Mouse (Mus musculus) hindbrain, embryonic 16.5 days (tissue): Measurements from ENCODE around the gene Adh6b. TPM values are rescaled to one million over a fixed set of nuclear protein-coding genes. Genes with fewer than 3 reads are reported as not detected.

Experiments
- ATAC-seq: fragments of 200-750 bp; cut with Nextera tagmentation; 2 replicates; pipeline ENCODE4 v1.8.0; 2017; ENCODE audit warnings: moderate TSS enrichment, moderate library complexity
- H3K27ac ChIP-seq: fragments of 300-500 bp; sonication (generic); 2 replicates; pipeline ENCODE4 v1.5.1; 2014; ENCODE audit warnings: low read depth, mild to moderate bottlenecking, control low read depth, low read length, moderate library complexity
- H3K27me3 ChIP-seq: fragments of 300-500 bp; sonication (generic); replicated peaks from 2 replicates; pipeline ENCODE4 v1.6.1; 2014; ENCODE audit warnings: low read length; ENCODE audit not compliant: control insufficient read depth, insufficient read depth
- H3K36me3 ChIP-seq: fragments of 300-500 bp; sonication (generic); 2 replicates; pipeline ENCODE4 v1.6.1; 2014; ENCODE audit warnings: mild to moderate bottlenecking, low read length, moderate library complexity, mixed read lengths; ENCODE audit not compliant: control insufficient read depth, insufficient read depth
- H3K4me1 ChIP-seq: fragments of 300-500 bp; sonication (generic); 2 replicates; pipeline ENCODE4 v1.6.1; 2014; ENCODE audit warnings: low read depth, low read length; ENCODE audit not compliant: control insufficient read depth, insufficient read depth
- H3K4me2 ChIP-seq: fragments of 300-500 bp; sonication (generic); 2 replicates; pipeline ENCODE4 v1.6.1; 2014; ENCODE audit warnings: mild to moderate bottlenecking, low read length, control low read depth, moderate library complexity
- H3K4me3 ChIP-seq: fragments of 300-500 bp; sonication (generic); 2 replicates; pipeline ENCODE4 v1.5.1; 2014; ENCODE audit warnings: mild to moderate bottlenecking, low read length, control low read depth, moderate library complexity
- H3K9ac ChIP-seq: fragments of 300-500 bp; sonication (generic); 2 replicates; pipeline ENCODE4 v1.6.1; 2014; ENCODE audit warnings: low read depth, mild to moderate bottlenecking, control low read depth, low read length, moderate library complexity
- H3K9me3 ChIP-seq: fragments of 300-500 bp; sonication (generic); 2 replicates; pipeline ENCODE4 v1.6.1; 2014; ENCODE audit warnings: mild to moderate bottlenecking, low read length, moderate library complexity; ENCODE audit not compliant: control insufficient read depth
- WGBS: fragments of 180-500 bp; shearing (Covaris S2); extraction: QIAGEN DNeasy Blood & Tissue Kit; methylation state at CpG from one replicate; pipeline ENCODE4 v1.1.7; 2014; 5-methylcytosine and 5-hydroxymethylcytosine counted together
- polyA plus RNA-seq: library from polyadenylated mRNA; unstranded; fragments of >200 nt; fragmentation: Nextera tagmentation; extraction: Ambion mirVana; gene quantifications from 2 replicates; pipeline ENCODE4 v1.2.1, GENCODE M21; 2015

Gene Adh6b
- polyA plus RNA-seq, 1 experiment from 2014 or later: not detected

DNA sequence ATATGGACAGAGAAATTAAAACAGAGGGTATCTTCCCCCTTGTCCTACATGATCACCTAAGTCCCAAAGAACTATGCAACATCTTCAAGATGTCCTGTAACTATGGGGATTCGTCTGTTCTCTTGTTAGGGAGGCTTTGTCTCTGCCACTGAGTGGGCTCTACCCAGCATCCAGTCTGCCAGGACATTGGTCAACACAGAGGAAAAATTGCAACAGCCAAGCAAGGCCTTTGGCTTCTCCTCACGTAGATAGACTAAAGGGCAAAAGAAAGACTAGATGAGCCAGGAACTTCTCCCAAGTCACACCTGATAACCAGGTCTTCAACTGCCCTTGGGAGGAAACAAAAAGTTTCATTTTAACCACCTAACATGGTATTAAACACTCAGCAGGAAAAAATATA lies 33.6 kb downstream of the Adh6b start:
- H3K36me3 ChIP-seq: no peaks in the 10 kb centered on the region
- ATAC-seq: no peak
- no peak overlapping the region for H3K4me3 ChIP-seq
- H3K4me1 ChIP-seq: no peaks in the 10 kb centered on the region
- H3K27ac ChIP-seq: no peak overlapping the region
- WGBS: 89% methylated on average over 2 of the region's 2 CpGs
- no peak overlapping the region for H3K9ac ChIP-seq
- no peak overlapping the region for H3K4me2 ChIP-seq
- peaks cover 3% of the 10 kb centered on the region; the same call in 1 of the 2 replicates for H3K9me3 ChIP-seq
- H3K27me3 ChIP-seq: no peaks in the 10 kb centered on the region

DNA sequence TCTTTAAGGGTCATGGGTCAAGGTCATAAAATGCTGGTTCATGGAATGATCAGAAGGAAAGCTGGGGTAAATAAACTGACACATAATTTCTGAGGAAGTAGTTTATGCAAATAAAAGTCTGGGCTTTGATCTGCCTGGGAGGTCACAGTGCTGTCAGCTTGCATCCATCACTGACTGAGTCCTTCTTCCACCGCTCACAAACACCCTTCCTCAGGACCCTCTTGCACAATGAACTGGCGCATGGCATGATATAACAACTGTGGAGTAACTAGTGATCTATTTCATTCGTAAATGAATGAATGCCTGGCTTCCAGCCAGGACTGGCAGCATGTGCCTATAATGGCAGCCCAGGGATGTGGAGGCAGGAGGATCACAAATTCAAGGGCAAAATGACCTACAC lies 39.6 kb downstream of the Adh6b start:
- Histone ChIP-seq H3K27me3 (no peaks in the 10 kb centered on the region), H3K4me3 (no peak overlapping the region), H3K4me2 (no peak overlapping the region), H3K9ac (no peak overlapping the region), H3K4me1 (no peaks in the 10 kb centered on the region; the same call in 1 of the 2 replicates), H3K9me3 (peaks cover 3% of the 10 kb centered on the region; the same call in 1 of the 2 replicates), H3K36me3 (no peaks in the 10 kb centered on the region), H3K27ac (no peak overlapping the region)
- ATAC-seq: 0 out of 2 replicates have a peak, but pooled peaks have one; percentile 45
- 24% methylated on average over 3 of the region's 3 CpGs for WGBS

DNA sequence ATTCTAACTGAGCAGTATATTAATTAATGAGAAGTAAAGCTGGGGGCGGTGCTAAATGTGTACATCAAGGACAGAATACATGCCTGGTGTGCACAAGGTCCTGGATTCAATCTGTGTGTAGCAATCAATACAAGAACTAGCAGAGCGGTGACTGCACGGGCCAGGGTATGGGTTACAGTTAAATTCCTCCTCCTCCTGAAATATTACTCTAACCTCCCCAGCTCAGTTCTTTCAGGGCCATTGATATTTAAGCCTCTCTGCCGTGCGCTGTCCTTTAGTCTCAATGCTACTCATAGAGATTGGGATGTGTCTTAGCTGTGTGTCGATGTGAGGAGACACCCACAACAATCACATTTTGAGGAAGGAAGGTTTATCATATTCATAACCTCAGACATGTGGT lies 45.6 kb downstream of the Adh6b start:
- Histone ChIP-seq H3K9me3 (no peaks in the 10 kb centered on the region), H3K4me1 (no peaks in the 10 kb centered on the region), H3K4me2 (no peak overlapping the region), H3K9ac (no peak overlapping the region), H3K27me3 (no peaks in the 10 kb centered on the region), H3K36me3 (no peaks in the 10 kb centered on the region), H3K27ac (no peak overlapping the region), H3K4me3 (no peak overlapping the region)
- no peak for ATAC-seq
- 89% methylated on average over 6 of the region's 6 CpGs for WGBS

DNA sequence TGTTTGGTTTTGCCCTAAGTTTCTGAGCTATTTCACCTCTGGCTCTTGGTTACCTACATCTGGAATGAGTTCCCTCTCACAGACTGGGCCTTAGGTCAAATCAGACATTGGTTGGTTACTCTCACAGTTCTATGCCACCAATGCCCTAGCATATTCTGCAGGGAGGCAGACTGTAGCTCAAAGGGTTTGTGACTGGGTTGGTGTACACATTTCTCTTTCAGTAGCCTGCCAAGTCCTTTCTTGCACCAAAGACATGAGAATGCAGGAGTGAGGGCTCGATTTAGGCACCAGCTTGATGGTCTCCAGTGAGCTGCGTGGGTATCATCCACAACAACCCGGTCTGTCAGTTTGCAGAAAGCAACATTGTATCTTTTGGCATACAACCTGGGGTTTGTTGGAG lies 63.3 kb downstream of the Adh6b start:
- Histone ChIP-seq H3K4me2 (no peak overlapping the region), H3K27me3 (no peaks in the 10 kb centered on the region), H3K9me3 (no peaks in the 10 kb centered on the region), H3K36me3 (no peaks in the 10 kb centered on the region), H3K27ac (no peak overlapping the region), H3K9ac (no peak overlapping the region), H3K4me3 (no peak overlapping the region), H3K4me1 (no peaks in the 10 kb centered on the region)
- ATAC-seq: no peak
- WGBS: 87% methylated on average over 3 of the region's 3 CpGs

DNA sequence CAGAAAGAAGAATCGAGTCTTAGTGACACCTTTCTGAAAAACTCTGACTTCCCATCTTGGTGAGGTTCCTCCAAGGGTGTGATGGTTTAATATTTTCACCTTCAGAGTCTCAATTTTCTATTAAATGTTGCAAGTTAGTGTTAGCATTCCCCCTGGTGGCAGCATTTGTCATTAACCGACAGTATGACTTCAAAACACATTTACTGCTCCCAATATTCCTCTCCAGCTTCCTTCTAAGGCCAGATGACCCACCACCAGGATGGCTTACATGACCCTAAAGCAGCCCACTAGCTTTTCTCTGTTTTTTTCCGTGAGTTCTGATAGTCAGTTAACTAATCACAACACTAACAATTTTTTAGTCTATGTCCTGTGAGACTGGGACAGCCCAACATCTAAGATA lies 63.8 kb downstream of the Adh6b start:
- Histone ChIP-seq H3K4me3 (no peak overlapping the region), H3K27me3 (no peaks in the 10 kb centered on the region), H3K4me2 (no peak overlapping the region), H3K36me3 (no peaks in the 10 kb centered on the region), H3K9me3 (no peaks in the 10 kb centered on the region), H3K9ac (no peak overlapping the region), H3K4me1 (no peaks in the 10 kb centered on the region), H3K27ac (no peak overlapping the region)
- WGBS: 48% methylated on average over 3 of the region's 3 CpGs
- no peak for ATAC-seq

DNA sequence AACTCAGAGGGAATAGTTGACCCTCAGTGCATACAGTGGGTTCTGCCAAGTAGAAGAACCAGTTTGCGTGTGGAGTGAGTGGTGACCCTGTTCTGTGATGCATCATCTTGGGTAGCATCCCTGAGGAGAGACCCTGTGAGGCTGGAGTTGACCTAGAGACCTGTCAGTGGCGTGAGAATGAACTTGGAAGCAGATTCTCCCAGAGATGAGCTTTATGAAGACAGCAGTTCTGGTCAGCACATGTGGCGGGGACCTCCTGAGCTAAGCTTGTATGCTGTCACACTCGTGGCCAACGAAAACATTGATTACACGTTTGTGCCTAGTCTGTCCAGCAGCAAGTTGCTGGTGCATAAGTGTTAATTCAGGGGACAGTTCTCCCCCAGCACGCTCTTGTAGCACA lies 64.3 kb downstream of the Adh6b start:
- no peak overlapping the region for H3K27ac ChIP-seq
- no peak for ATAC-seq
- H3K4me2 ChIP-seq: no peak overlapping the region

DNA sequence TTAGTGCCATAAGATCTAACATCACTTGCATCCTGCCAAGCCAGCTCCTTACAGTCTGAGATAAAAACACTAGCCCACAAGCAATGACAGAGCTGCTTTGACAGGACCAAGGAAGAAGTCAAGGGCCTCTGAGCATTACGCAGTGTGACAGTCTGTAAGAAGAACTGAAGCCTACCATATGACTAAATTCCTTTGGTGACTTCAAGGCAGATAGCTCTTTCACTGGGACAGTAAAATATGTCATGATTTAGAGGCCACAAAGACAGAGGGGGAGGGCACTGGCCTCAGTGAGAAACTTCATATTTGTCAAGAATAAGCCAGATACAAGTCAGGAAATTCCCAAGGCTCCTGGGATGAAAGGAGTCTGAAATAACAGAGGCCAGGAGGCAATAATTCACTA lies 66.3 kb downstream of the Adh6b start:
- Histone ChIP-seq H3K27ac (no peak overlapping the region), H3K27me3 (no peaks in the 10 kb centered on the region), H3K36me3 (no peaks in the 10 kb centered on the region), H3K4me2 (no peak overlapping the region), H3K9ac (no peak overlapping the region), H3K4me3 (no peak overlapping the region), H3K4me1 (no peaks in the 10 kb centered on the region), H3K9me3 (no peaks in the 10 kb centered on the region)
- WGBS: 97% methylated on average over 1 of the region's 1 CpGs
- ATAC-seq: no peak

More for the DNA sequence above, 64.3 kb downstream of the Adh6b start:
- H3K4me1 ChIP-seq: no peaks in the 10 kb centered on the region
- H3K4me3 ChIP-seq: no peak overlapping the region
- no peaks in the 10 kb centered on the region for H3K27me3 ChIP-seq
- no peaks in the 10 kb centered on the region for H3K36me3 ChIP-seq
- H3K9ac ChIP-seq: no peak overlapping the region
- no peaks in the 10 kb centered on the region for H3K9me3 ChIP-seq
- WGBS: 85% methylated on average over 7 of the region's 7 CpGs

Other genes with a start within 250 kb of the Adh6b start
- gene Trmt10a, start 198.3 kb upstream of the Adh6b start, polyA plus RNA-seq: 6.4 and 7.9 TPM in 2 replicates
- gene Mttp, start 196.8 kb upstream of the Adh6b start, polyA plus RNA-seq: 8.4 and 8.5 TPM in 2 replicates
- not detected in 2 replicates for gene 4930579F01Rik, start 147.9 kb upstream of the Adh6b start, polyA plus RNA-seq
- gene Adh7, start 124.0 kb upstream of the Adh6b start, polyA plus RNA-seq: 0.91 and 0.96 TPM in 2 replicates
- gene Adh1, start 80.8 kb upstream of the Adh6b start, polyA plus RNA-seq: 1.4 and 1.7 TPM in 2 replicates
- gene Adh6a, start 28.5 kb upstream of the Adh6b start, polyA plus RNA-seq: not detected in 2 replicates
- not detected in 2 replicates for gene Adh4, start 73.7 kb downstream of the Adh6b start, polyA plus RNA-seq
- gene Adh5, start 101.3 kb downstream of the Adh6b start, polyA plus RNA-seq: 190 and 191 TPM in 2 replicates
- 45.7 and 47.5 TPM in 2 replicates for gene Metap1, start 147.7 kb downstream of the Adh6b start, polyA plus RNA-seq
- 315 and 352 TPM in 2 replicates for gene Eif4e, start 184.4 kb downstream of the Adh6b start, polyA plus RNA-seq